Comparison of ENCODE assay signal across 9 mouse cellular contexts in genomic region chr2:27327076-27327475, GRCm38 (mm10).
A peak's percentile ranks its signal among the peaks of the same experiment; 100 is the strongest.
DNase-seq lines count a peak whose midpoint lies in the region; ATAC-seq and TF ChIP-seq lines count a peak whose summit lies in the region.
"Had no signal": no experiment of that assay in that cellular context is flagged by ENCODE, and none has a peak within 500 bp of the region (broad histone marks: within the 10 kb centered on the region; RNA-seq: fewer than 3 reads in every experiment).

No protein-coding gene starts in this region.

- no peak overlapping the region for H3K9ac ChIP-seq in intestine, embryonic 14.5 days (ENCODE audit: low read length)
- no peak overlapping the region for H3K9ac ChIP-seq in forebrain, postnatal 0 days

- 70% methylated on average over 6 of the region's 6 CpGs for WGBS in kidney, adult 2 months
- WGBS in intestine, embryonic 14.5 days: 52% methylated on average over 6 of the region's 6 CpGs
- 54% methylated on average over 6 of the region's 6 CpGs for WGBS in macrophage (ENCODE audit: missing documents)
- WGBS in forebrain, postnatal 0 days: 88% methylated on average over 6 of the region's 6 CpGs

- H3K27ac ChIP-seq in kidney, adult 2 months (ENCODE audit: insufficient read depth, low read depth, low read length): no peak overlapping the region
- no peak overlapping the region for H3K27ac ChIP-seq in intestine, embryonic 14.5 days (ENCODE audit: low read depth)
- H3K27ac ChIP-seq in macrophage: peak overlapping the region; percentile 44
- H3K27ac ChIP-seq in forebrain, postnatal 0 days (ENCODE audit: low read depth, low read length): no peak overlapping the region
- no peak overlapping the region for H3K27ac ChIP-seq in gastrocnemius, adult 2 months
- H3K27ac ChIP-seq: layer of hippocampus, adult 2 months had no signal

- peaks cover 8% of the 10 kb centered on the region; the same call in 1 of the 2 replicates for H3K79me2 ChIP-seq in macrophage (ENCODE audit: inconsistent target)

- H3K4me2 ChIP-seq in intestine, embryonic 14.5 days (ENCODE audit: low read length): no peak overlapping the region
- H3K4me2 ChIP-seq in forebrain, postnatal 0 days (ENCODE audit: low read depth): no peak overlapping the region

- peaks cover 29% of the 10 kb centered on the region for H3K4me1 ChIP-seq in kidney, adult 2 months (ENCODE audit: control insufficient read depth, insufficient read depth, low read length)
- H3K4me1 ChIP-seq in intestine, embryonic 14.5 days (replicated peaks; ENCODE audit: control insufficient read depth, insufficient read depth, low read length): peaks cover 36% of the 10 kb centered on the region
- no peaks in the 10 kb centered on the region for H3K4me1 ChIP-seq in forebrain, postnatal 0 days (ENCODE audit: insufficient read depth)

- no peaks in the 10 kb centered on the region for H3K36me3 ChIP-seq in kidney, adult 2 months (ENCODE audit: control insufficient read depth, insufficient read depth, low read length)
- H3K36me3 ChIP-seq in intestine, embryonic 14.5 days (ENCODE audit: control insufficient read depth, insufficient read depth, low read length): no peaks in the 10 kb centered on the region
- no peaks in the 10 kb centered on the region for H3K36me3 ChIP-seq in macrophage (ENCODE audit: inconsistent target)
- H3K36me3 ChIP-seq in forebrain, postnatal 0 days (ENCODE audit: insufficient read depth): no peaks in the 10 kb centered on the region

- H3K9me3 ChIP-seq in intestine, embryonic 14.5 days (ENCODE audit: control insufficient read depth, low read length): no peaks in the 10 kb centered on the region
- H3K9me3 ChIP-seq in forebrain, postnatal 0 days (ENCODE audit: low read length): no peaks in the 10 kb centered on the region

- DNase-seq in kidney, adult 2 months: peak; percentile 54
- DNase-seq in kidney, postnatal 10 days: no peak
- peak; percentile 26 for DNase-seq in adrenal gland, postnatal 25 days
- DNase-seq in intestine, embryonic 14.5 days (ENCODE audit: low spot score): no peak
- DNase-seq in forebrain, postnatal 0 days: no peak
- DNase-seq in gastrocnemius, adult 2 months: no peak
- no peak for DNase-seq in spleen, adult 12 weeks (ENCODE audit: low spot score)

- H3K27me3 ChIP-seq in kidney, adult 2 months (replicated peaks; ENCODE audit: control insufficient read depth, insufficient read depth, low read length): no peaks in the 10 kb centered on the region
- no peaks in the 10 kb centered on the region for H3K27me3 ChIP-seq in intestine, embryonic 14.5 days (replicated peaks; ENCODE audit: control insufficient read depth, insufficient read depth, low read length)
- H3K27me3 ChIP-seq in forebrain, postnatal 0 days (ENCODE audit: insufficient read depth, low read length): no peaks in the 10 kb centered on the region

- peak; percentile 61; the same call in 1 of the 2 replicates for ATAC-seq in intestine, embryonic 14.5 days (replicated peaks; ENCODE audit: low FRiP score, low TSS enrichment, low read depth)
- no peak for ATAC-seq in forebrain, postnatal 0 days

- TF ChIP-seq CTCF in kidney, adult 2 months (conservative IDR thresholded peaks at IDR 0.05; ENCODE audit: insufficient read depth, insufficient read length, low read depth, low read length): no peak
- no peak for TF ChIP-seq CTCF in forebrain, postnatal 0 days (IDR thresholded peaks at IDR 0.05; ENCODE audit: low read depth)
- no peak for TF ChIP-seq CTCF in gastrocnemius, adult 2 months (IDR thresholded peaks at IDR 0.05)

- TF ChIP-seq POLR2A in kidney, adult 2 months (IDR thresholded peaks at IDR 0.05; ENCODE audit: low read depth, low read length): no peak

- intact Hi-C loops in gastrocnemius, adult 2 months (cut with DNase I): no loop called here

- H3K4me3 ChIP-seq in kidney, adult 2 months (ENCODE audit: insufficient read depth, low read depth, low read length): no peak overlapping the region
- no peak overlapping the region for H3K4me3 ChIP-seq in intestine, embryonic 14.5 days (ENCODE audit: low read depth, low read length)
- H3K4me3 ChIP-seq in macrophage (ENCODE audit: inconsistent target): no peak overlapping the region
- no peak overlapping the region for H3K4me3 ChIP-seq in forebrain, postnatal 0 days (ENCODE audit: low read depth, low read length)
- H3K4me3 ChIP-seq in gastrocnemius, adult 2 months: no peak overlapping the region
- H3K4me3 ChIP-seq: layer of hippocampus, adult 2 months had no signal

Comparison
In these comparisons a context has a peak if more than half of its experiments do, and no peak if none do; other contexts are left out.
1. DNase-seq: peak in kidney, adult 2 months (single experiment) and adrenal gland, postnatal 25 days (single experiment); none in kidney, postnatal 10 days (single experiment), intestine, embryonic 14.5 days (single experiment), forebrain, postnatal 0 days (single experiment), gastrocnemius, adult 2 months (single experiment) and spleen, adult 12 weeks (single experiment).